Mouse (Mus musculus): ENCODE measurements around the gene Kcnk18.

Kcnk18 gene

DNA sequence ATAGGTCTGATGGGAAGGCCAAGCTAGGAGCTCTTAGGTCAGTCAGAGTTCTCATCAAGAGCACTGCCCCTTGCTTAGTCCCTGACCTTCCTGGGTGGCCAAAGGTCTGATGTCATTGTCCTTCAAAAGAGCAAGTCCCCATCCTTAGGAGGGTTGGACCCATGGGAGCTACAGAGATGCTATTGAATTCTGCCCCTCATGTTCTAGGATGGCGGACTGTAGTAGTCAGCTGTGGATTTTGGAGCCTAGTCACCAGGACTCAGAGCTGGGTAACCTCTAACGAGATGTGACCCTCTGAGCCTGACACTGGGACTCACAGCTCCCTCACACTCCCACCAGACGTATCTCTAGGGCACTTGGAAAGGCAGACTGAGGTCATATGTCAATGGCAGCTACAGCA lies 9.4 kb downstream of the Kcnk18 start:
- no peak for DNase-seq

DNA sequence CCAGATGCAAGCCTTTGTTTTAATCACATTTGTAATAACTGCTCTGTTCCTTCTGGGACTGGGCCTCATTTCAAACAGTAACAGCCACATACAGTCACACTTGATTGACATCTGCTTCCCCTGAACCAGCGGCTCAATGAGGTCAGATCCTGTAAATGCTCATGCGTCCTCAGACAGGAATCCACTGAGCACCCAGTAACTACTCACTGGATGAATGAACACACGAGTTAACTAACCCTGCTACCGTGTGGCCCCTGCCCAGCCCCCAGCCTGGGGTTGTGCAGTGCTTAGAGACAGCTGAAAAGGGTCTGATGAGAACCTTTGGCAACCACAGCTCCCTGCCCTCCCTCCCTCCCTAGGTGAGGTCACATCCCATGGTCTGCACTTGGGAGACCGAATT lies 13.8 kb downstream of the Kcnk18 start:
- DNase-seq: no peak

GRCm38 (mm10) chr19:59235001-59235400 lies 16.0 kb downstream of the Kcnk18 start:
- no peak for DNase-seq

DNA sequence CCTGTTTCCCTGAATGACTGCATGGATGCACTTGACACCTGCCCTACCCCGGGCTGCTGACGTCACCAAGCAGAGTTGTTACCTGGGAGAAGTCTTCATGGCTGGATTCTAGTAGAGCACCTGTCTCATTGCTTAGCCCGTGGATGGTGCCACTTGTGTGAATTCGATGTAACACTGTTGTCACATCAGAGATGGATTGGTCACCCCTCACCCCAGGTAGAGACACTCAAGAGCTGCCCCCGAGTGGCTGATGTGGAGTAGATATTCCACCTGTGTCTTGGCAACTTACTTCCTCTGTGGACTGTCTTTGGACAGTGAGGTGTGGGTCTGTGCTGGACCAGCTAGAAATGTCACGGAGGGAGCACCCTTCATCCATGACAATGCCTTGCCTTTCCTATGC lies 17.0 kb downstream of the Kcnk18 start:
- no peak for DNase-seq

GRCm38 (mm10) chr19:59238630-59239029 lies 19.6 kb downstream of the Kcnk18 start:
- no peak for DNase-seq

GRCm38 (mm10) chr19:59239124-59239817 lies 20.3 kb downstream of the Kcnk18 start:
- DNase-seq: peak; percentile 60 to 69

- DNase-seq: no peak
These were observed 23.0 kb downstream of the Kcnk18 start for GRCm38 (mm10) chr19:59241987-59242386.

DNA sequence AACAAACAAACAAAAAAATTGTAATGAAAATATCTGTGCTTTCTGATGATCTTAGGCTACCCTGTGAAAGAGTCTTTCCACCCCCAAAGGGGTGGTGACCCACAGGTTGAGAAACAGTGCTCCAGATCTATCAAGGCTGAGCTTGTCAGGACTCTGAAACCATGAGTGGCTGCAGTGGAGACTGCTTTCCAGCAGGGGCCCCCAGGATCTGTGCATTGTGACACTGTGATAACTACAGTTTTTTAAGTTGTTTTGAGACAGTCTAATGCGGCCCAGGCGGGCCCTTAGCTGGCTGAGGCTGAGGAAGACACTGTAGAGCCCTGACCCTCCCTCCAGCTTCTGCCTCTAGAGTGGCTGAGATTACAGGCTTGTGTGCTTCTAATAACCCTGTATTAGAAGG lies 24.0 kb downstream of the Kcnk18 start:
- no peak for DNase-seq

GRCm38 (mm10) chr19:59248144-59248543 lies 29.1 kb downstream of the Kcnk18 start:
- DNase-seq: no peak

GRCm38 (mm10) chr19:59248553-59249286 lies 29.7 kb downstream of the Kcnk18 start:
- no peak for DNase-seq

DNA sequence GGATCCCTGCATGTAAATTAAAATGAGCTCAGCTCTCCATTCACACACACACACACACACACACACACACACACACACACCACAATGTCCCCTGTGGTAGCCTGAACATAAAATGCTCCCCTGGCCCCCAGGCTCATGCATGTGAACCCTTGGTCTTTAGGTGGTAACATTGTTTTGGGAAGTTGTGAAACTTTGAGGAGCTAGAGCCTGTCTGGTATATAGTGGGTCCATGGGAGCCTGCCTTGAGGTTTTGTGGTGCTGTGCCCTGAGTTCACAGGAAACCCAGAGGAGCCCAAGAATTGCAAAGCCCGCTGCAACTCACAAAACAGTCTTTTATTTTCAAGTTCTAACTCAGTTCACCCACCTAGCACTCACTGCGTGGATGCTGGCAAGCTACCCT lies 33.6 kb downstream of the Kcnk18 start:
- no peak for DNase-seq

DNA sequence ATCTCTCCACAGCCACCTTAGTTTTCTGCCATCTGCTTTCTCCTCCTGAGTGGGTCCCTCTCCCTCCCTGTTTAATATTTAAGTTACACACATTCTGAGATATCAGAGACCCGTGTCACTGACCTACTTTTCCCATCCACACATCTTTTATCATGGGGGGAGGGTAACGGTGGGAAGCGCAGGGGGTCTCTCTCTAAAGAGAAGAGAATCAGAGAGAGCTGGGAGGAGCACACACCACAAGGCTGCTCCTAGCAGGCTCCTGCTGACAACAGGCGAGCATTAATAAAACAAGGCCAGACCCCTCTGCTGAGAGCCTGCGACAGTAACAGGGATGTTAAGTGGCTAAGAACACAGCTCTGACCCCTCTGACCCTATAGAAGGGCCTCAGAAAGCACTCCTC lies 40.6 kb downstream of the Kcnk18 start:
- DNase-seq: no peak

DNA sequence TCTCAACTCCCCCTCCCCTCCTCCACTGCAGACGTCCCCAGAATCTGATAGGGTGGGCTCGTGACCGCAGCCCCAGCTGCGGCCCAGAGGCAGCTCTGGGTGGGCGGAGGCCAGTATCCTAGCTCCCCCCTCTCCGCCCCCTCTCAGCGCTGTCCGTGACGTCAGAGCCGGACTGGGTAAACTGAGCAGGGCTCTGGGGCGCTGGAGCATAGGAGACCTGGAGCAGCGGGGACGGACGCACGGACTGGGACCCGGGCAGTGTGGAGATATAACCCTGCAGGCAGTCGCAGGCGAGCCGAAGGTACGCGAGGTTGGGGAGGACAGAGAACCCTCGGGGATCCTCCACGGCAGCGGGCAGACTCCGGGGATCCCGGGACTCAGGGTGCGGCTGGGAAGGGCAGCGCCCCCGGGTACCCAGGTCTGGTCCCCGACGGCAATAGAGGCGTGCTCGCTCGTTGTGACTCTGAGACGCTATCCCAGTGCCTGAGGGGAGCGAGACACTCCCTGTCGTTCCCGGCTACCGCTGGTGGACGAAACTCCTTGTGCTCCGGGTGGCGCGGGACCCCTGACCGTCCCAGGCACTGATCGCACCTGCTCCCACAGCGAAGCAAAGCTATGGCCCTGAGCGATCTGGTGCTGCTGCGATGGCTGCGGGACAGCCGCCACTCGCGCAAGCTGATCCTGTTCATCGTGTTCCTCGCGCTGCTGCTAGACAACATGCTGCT lies 41.9 kb downstream of the Kcnk18 start, which contains the start of gene Slc18a2:
Slc18a2 (plus strand) TSS at position 179 of the 725 bp plus-strand sequence.
- DNase-seq: no peak

GRCm38 (mm10) chr19:59261604-59262003 lies 42.6 kb downstream of the Kcnk18 start:
- no peak for DNase-seq

DNA sequence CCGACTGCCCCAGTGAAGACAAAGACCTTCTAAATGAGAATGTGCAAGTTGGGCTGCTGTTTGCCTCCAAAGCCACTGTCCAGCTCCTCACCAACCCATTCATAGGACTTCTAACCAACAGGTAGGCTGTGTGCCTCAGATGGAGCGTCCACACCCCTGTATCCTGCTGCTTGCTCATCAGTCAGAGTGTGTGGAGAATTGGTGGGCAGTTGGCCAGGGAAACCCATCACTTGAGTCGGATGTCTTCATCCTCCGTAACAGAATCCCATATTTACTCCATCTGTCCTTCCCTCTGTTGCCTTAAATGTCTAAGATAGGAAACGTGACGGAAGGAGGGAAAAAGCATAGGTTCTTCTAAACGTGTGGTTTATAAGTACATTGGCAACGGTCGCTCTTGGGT lies 44.2 kb downstream of the Kcnk18 start:
- no peak for DNase-seq

- DNase-seq: no peak
These were observed 46.0 kb downstream of the Kcnk18 start for GRCm38 (mm10) chr19:59264838-59265532.

DNA sequence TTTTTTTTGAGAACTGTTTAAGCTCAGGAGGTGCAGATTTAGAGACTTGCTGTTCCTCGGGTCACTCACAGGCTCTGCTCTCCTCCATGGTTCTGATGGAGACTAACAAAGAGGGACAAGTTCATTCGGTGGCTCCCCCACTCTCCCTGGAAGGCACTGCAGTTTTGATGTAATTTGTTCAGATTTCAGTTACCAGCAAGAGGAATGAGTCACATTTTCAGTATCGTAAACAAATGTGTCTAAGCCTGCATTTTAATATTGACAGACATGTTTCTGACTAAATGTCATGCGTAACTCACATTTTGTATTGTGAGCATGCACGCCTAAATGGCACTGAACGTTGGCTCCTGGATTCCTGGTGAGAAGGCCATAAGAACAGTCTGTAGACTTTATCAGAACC lies 46.9 kb downstream of the Kcnk18 start:
- no peak for DNase-seq

DNA sequence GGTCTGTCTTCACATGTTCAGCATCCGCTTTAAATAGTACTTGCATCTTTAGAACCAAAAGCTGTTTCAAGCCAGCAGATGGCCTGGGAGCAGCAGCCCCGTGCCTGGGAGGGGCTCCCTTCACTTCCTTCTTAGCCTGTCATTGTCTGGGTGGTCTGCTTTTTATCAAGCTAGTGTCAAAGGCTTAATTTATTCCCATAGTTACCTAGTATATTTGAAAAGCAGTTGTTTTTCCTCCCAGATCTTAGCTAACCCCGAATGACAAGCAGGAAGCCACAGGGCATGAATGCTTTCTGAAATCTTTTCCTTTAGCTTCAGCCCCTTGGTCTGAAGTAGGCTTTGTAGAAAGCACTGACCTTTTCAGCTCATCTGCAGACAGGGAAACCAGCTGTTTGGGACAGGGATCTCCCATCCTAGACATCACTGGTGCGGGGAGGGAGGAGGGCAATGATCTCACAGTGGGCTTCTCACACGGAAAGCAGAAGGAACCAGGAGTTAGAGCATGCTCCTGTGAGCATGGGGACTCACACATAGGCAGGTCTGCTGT lies 48.5 kb downstream of the Kcnk18 start:
- no peak for DNase-seq

GRCm38 (mm10) chr19:59273190-59273589 lies 54.2 kb downstream of the Kcnk18 start:
- no peak for DNase-seq

- DNase-seq: no peak
These were observed 57.3 kb downstream of the Kcnk18 start for GRCm38 (mm10) chr19:59276354-59276753.

- no peak for DNase-seq
These were observed 61.8 kb downstream of the Kcnk18 start for GRCm38 (mm10) chr19:59280841-59281240.

GRCm38 (mm10) chr19:59282001-59282400 lies 63.0 kb downstream of the Kcnk18 start:
- no peak for DNase-seq
